Mouse (Mus musculus) hindbrain, postnatal 0 days (tissue): ENCODE data around the gene Jund. TPM values are rescaled to one million over a fixed set of nuclear protein-coding genes. Genes with fewer than 3 reads are reported as not detected.

Experiments
- ATAC-seq: fragments of 200-750 bp; cut with Nextera tagmentation; 2 replicates; pipeline ENCODE4 v1.8.0; 2017; ENCODE audit warnings: mild to moderate bottlenecking, moderate TSS enrichment, moderate library complexity
- DNase-seq: peaks from one replicate; pipeline ENCODE4 v3.0.0-alpha.2; 2015; ENCODE audit warnings: low spot score
- H3K27ac ChIP-seq: fragments of 300-500 bp; sonication (generic); 2 replicates; pipeline ENCODE4 v1.5.1; 2014; ENCODE audit warnings: mild to moderate bottlenecking
- H3K27me3 ChIP-seq: fragments of 300-500 bp; sonication (generic); 2 replicates; pipeline ENCODE4 v1.6.1; 2014; ENCODE audit warnings: low read length, mixed read lengths; ENCODE audit not compliant: insufficient read depth
- H3K36me3 ChIP-seq: fragments of 300-500 bp; sonication (generic); 2 replicates; pipeline ENCODE4 v1.6.1; 2014; ENCODE audit warnings: low read length, mixed read lengths; ENCODE audit not compliant: insufficient read depth
- H3K4me1 ChIP-seq: fragments of 300-500 bp; sonication (generic); 2 replicates; pipeline ENCODE4 v1.6.1; 2014; ENCODE audit warnings: antibody characterized with exemption, low read length, mixed read lengths; ENCODE audit not compliant: insufficient read depth
- H3K4me2 ChIP-seq: fragments of 300-500 bp; sonication (generic); 2 replicates; pipeline ENCODE4 v1.6.1; 2014; ENCODE audit warnings: low read depth, mild to moderate bottlenecking, low read length, moderate library complexity, mixed read lengths
- H3K4me3 ChIP-seq: fragments of 300-500 bp; sonication (generic); 2 replicates; pipeline ENCODE4 v1.5.1; 2014; ENCODE audit warnings: low read length
- H3K9ac ChIP-seq: fragments of 300-500 bp; sonication (generic); replicated peaks from 2 replicates; pipeline ENCODE4 v1.6.1; 2014; ENCODE audit warnings: mild to moderate bottlenecking, low read length, moderate library complexity, mixed read lengths
- H3K9me3 ChIP-seq: fragments of 300-500 bp; sonication (generic); 2 replicates; pipeline ENCODE4 v1.6.1; 2016; ENCODE audit warnings: low read length, mixed read lengths
- CTCF ChIP-seq: IDR thresholded peaks from 2 replicates; pipeline ENCODE4 v1.5.1; 2016; ENCODE audit warnings: antibody characterized with exemption, control low read depth, low read depth
- WGBS: fragments of 180-500 bp; shearing (Covaris S2); extraction: QIAGEN DNeasy Blood & Tissue Kit; methylation state at CpG from one replicate; pipeline ENCODE4 v1.1.7; 2014; 5-methylcytosine and 5-hydroxymethylcytosine counted together
- polyA plus RNA-seq: library from polyadenylated mRNA; unstranded; fragments of >200 nt; fragmentation: Nextera tagmentation; extraction: Ambion mirVana; gene quantifications from 2 replicates; pipeline ENCODE4 v1.2.1, GENCODE M21; 2015
- total RNA-seq: library from RNA; depleted of rRNA; stranded (reverse); fragments of >200 nt; gene quantifications from 2 replicates; pipeline ENCODE4 v1.2.3, GENCODE M21; 2014

The Jund gene
- total and polyA plus RNA-seq, 2 experiments from 2014 or later = 96.3 to 486 TPM

GRCm38 (mm10) chr8:70673079-70673856 is 25.5 kb upstream of the Jund start, which contains the start of gene Lsm4:
Lsm4 (plus strand) TSS chr8:70673248.
- peak within 1 kb of the TSS; percentile 67 for H3K4me3 ChIP-seq
- peaks cover 7% of the 10 kb centered on the region for H3K4me1 ChIP-seq
- H3K27me3 ChIP-seq = no peaks in the 10 kb centered on the region
- peak; percentile 98 for ATAC-seq
- peak; percentile 87 for TF ChIP-seq CTCF
- H3K36me3 ChIP-seq = 0 out of 2 replicates have a peak, but pooled peaks cover 4% of the 10 kb centered on the region
- H3K9ac ChIP-seq = peak within 1 kb of the TSS; percentile 64
- H3K4me2 ChIP-seq = peak within 1 kb of the TSS; percentile 72
- WGBS = under 1% methylated on average over 60 of the region's 60 CpGs
- no peaks in the 10 kb centered on the region for H3K9me3 ChIP-seq
- peak; percentile 99 for DNase-seq
- peak within 1 kb of the TSS; percentile 99 for H3K27ac ChIP-seq

DNA sequence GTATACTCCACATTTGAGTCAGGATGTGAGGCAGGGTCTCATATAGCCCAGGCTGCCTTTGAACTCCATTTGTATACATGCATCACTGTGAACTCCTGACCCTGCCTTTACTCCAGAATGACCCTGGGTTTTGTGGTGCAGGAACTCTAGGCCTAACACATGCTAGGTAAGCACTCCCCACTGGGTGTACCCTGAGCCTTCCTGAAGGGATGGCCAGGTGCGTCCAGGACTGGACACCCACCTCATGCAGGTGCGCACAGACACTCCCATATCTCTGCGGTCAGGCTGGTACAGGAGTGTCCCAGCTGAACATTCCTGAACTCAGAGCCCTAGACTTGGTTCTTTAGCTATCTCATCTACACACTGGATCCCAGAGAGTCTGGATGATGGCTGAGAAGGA is 24.6 kb upstream of the Jund start:
- no peak for TF ChIP-seq CTCF
- Histone ChIP-seq H3K27me3 (no peaks in the 10 kb centered on the region), H3K9ac (peak overlapping the region; percentile 64), H3K27ac (peak overlapping the region; percentile 99), H3K4me2 (peak overlapping the region; percentile 72), H3K4me1 (peaks cover 7% of the 10 kb centered on the region), H3K36me3 (0 out of 2 replicates have a peak, but pooled peaks cover 12% of the 10 kb centered on the region), H3K4me3 (peak overlapping the region; percentile 67), H3K9me3 (no peaks in the 10 kb centered on the region)
- no peak for ATAC-seq
- 96% methylated on average over 3 of the region's 3 CpGs for WGBS
- DNase-seq = no peak

DNA sequence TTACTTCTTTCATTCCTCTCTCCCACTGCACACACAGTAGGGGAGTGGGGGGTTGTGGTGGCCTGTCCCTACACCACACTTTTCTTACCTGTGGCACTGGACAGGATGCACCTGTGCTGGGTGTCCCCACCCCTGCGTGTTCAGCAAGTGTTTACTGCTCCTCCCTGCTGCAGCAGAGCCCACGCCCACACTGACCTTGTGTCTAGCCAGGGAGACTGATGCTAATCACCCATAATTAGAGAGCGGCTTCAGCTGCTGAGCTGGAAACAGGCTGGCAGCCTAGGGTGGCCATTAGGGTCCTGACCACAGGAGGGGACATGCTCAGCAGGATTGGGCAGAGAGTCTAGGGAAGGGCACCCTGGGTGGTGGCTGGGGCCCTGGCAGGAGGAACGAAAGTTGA is 24.0 kb upstream of the Jund start:
- DNase-seq (no peak), ATAC-seq (no peak)
- peak overlapping the region; percentile 72; the same call in 1 of the 2 replicates for H3K4me2 ChIP-seq
- H3K4me1 ChIP-seq = peaks cover 7% of the 10 kb centered on the region
- TF ChIP-seq CTCF = no peak
- no peaks in the 10 kb centered on the region for H3K27me3 ChIP-seq
- H3K9ac ChIP-seq = no peak overlapping the region
- no peak overlapping the region for H3K27ac ChIP-seq
- WGBS = 93% methylated on average over 4 of the region's 4 CpGs
- H3K4me3 ChIP-seq = no peak overlapping the region
- 0 out of 2 replicates have a peak, but pooled peaks cover 18% of the 10 kb centered on the region for H3K36me3 ChIP-seq
- H3K9me3 ChIP-seq = no peaks in the 10 kb centered on the region

- no peak for ATAC-seq
- 93% methylated on average over 1 of the region's 1 CpGs for WGBS
Observed at GRCm38 (mm10) chr8:70675336-70675735, 23.4 kb upstream of the Jund start.

DNA sequence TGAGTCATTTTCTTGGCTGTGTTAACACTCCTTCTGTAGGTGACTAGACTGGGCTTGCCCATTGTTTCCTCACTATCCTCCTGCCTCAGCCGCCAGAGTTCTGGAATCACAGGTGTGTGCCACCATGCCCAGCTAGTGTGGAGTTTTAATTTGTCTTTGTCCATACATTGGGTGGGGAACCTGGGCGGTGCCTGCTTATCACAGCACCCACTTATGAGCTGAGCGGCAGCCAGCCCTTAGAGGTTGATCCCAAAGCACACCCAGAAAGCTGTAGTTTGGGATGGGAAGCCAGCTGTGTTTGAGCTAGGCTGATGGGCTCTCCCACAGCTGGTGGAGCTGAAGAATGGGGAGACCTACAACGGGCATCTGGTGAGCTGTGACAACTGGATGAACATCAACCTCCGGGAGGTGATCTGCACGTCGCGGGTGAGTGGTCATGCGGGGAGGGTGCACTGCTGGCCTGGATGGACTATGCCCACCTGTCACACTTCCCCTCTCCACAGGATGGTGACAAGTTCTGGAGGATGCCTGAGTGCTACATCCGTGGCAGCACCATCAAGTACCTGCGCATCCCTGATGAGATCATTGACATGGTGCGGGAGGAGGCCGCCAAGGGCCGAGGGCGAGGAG is 21.2 kb upstream of the Jund start:
- DNase-seq (no peak), ATAC-seq (no peak)
- Histone ChIP-seq H3K27me3 (no peaks in the 10 kb centered on the region), H3K27ac (no peak overlapping the region), H3K9me3 (no peaks in the 10 kb centered on the region), H3K4me2 (no peak overlapping the region), H3K9ac (no peak overlapping the region), H3K36me3 (0 out of 2 replicates have a peak, but pooled peaks cover 18% of the 10 kb centered on the region), H3K4me1 (peaks cover 7% of the 10 kb centered on the region), H3K4me3 (no peak overlapping the region)
- WGBS = 88% methylated on average over 15 of the region's 15 CpGs
- no peak for TF ChIP-seq CTCF

More at GRCm38 (mm10) chr8:70675336-70675735, 23.4 kb upstream of the Jund start:
- Histone ChIP-seq H3K27ac (no peak overlapping the region), H3K4me2 (no peak overlapping the region), H3K9ac (no peak overlapping the region), H3K9me3 (no peaks in the 10 kb centered on the region), H3K4me1 (peaks cover 7% of the 10 kb centered on the region), H3K27me3 (no peaks in the 10 kb centered on the region), H3K36me3 (0 out of 2 replicates have a peak, but pooled peaks cover 18% of the 10 kb centered on the region), H3K4me3 (no peak overlapping the region)
- no peak for DNase-seq
- TF ChIP-seq CTCF = no peak

DNA sequence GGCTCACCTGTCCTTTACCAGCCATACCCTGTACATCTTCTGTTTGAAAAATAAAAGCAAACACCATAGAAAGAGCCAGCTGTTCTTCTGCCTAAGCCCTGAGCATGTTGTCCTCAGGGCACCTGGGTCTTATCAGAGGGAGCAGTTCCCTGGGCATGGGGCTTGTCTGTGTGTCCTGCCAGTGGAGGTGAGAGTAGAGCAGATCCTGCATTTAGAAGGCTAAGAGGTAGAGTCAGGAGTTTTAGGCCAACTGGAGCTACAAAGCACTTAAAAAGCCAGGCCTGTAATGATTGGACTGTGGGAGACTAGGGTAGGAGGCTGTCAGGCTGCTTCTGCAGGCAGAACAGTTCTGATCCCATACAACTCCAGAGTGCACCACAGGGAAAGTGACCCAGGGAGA is 20.1 kb upstream of the Jund start:
- H3K4me3 ChIP-seq = no peak overlapping the region
- H3K27ac ChIP-seq = no peak overlapping the region
- H3K36me3 ChIP-seq = 0 out of 2 replicates have a peak, but pooled peaks cover 18% of the 10 kb centered on the region
- no peaks in the 10 kb centered on the region for H3K27me3 ChIP-seq
- no peak for TF ChIP-seq CTCF
- H3K4me1 ChIP-seq = peaks cover 7% of the 10 kb centered on the region
- no peaks in the 10 kb centered on the region for H3K9me3 ChIP-seq
- DNase-seq = no peak
- no peak for ATAC-seq
- no peak overlapping the region for H3K4me2 ChIP-seq
- H3K9ac ChIP-seq = no peak overlapping the region

GRCm38 (mm10) chr8:70679404-70679803 is 19.3 kb upstream of the Jund start:
- Histone ChIP-seq H3K4me3 (no peak overlapping the region), H3K4me1 (peaks cover under 1% of the 10 kb centered on the region; the same call in 1 of the 2 replicates), H3K4me2 (no peak overlapping the region), H3K27me3 (no peaks in the 10 kb centered on the region), H3K9me3 (no peaks in the 10 kb centered on the region), H3K36me3 (0 out of 2 replicates have a peak, but pooled peaks cover 18% of the 10 kb centered on the region), H3K9ac (no peak overlapping the region), H3K27ac (no peak overlapping the region)
- WGBS = 91% methylated on average over 4 of the region's 4 CpGs
- no peak for DNase-seq
- no peak for ATAC-seq
- TF ChIP-seq CTCF = no peak
